In the genomic region with DNA sequence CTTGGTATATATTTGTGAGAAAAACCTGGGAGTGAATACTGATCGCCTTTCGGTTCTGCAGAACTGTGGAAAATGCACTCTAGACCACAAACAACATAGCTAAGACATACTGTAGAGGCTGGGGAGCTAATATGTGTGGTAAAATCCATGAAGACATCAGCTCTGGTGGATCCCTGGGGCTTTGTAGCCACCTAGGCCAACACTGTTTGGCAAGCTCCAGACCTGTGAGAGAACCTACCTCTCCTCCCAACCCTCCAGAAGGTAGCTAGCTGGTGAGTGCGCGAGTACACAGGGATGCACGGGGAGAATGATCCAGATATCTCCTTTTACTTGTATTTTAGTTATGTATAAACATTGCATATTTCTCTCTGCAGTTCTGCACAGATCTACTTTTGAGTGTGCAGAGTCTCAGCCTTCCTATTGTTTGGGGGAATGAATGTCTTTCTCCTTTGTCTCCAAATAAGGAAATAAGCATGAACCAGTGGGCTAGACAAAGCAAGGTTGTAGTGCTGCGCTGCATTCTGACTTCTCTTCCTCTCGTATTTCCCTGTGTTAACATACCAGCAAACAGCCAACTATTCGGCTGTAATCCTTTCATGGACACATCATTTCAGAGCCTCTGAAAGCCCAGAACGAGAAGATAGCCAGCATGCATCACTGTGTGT, we compare ENCODE assay signal across 11 mouse cellular contexts.
DNase-seq lines count a peak whose midpoint lies in the region; ATAC-seq and TF ChIP-seq lines count a peak whose summit lies in the region.
"Had no signal": no experiment of that assay in that cellular context is flagged by ENCODE, and none has a peak within 500 bp of the region (broad histone marks: within the 10 kb centered on the region; RNA-seq: fewer than 3 reads in every experiment).

No protein-coding gene starts in this region.

- no peak for TF ChIP-seq CTCF in lung, postnatal 0 days (IDR thresholded peaks at IDR 0.05)

- no peak overlapping the region for H3K9ac ChIP-seq in lung, postnatal 0 days (replicated peaks; ENCODE audit: low read depth)
- no peak overlapping the region for H3K9ac ChIP-seq in stomach, embryonic 15.5 days
- H3K9ac ChIP-seq: heart, embryonic 15.5 days had no signal

- no peak overlapping the region for H3K4me3 ChIP-seq in lung, postnatal 0 days (ENCODE audit: low read depth, low read length)
- no peak overlapping the region for H3K4me3 ChIP-seq in stomach, embryonic 15.5 days (replicated peaks)
- H3K4me3 ChIP-seq: heart, embryonic 15.5 days had no signal

- no peak for TF ChIP-seq EP300 in lung, postnatal 0 days (IDR thresholded peaks at IDR 0.05)

- H3K9me3 ChIP-seq in lung, postnatal 0 days (ENCODE audit: low read length) = no peaks in the 10 kb centered on the region
- no peaks in the 10 kb centered on the region for H3K9me3 ChIP-seq in stomach, embryonic 15.5 days
- H3K9me3 ChIP-seq: heart, embryonic 15.5 days had no signal

- no peaks in the 10 kb centered on the region for H3K27me3 ChIP-seq in lung, postnatal 0 days (replicated peaks; ENCODE audit: insufficient read depth, low read length)
- no peaks in the 10 kb centered on the region for H3K27me3 ChIP-seq in stomach, embryonic 15.5 days (replicated peaks)
- H3K27me3 ChIP-seq: heart, embryonic 15.5 days had no signal

- H3K27ac ChIP-seq in lung, postnatal 0 days (ENCODE audit: low read length) = no peak overlapping the region
- peak overlapping the region; percentile 74 for H3K27ac ChIP-seq in stomach, embryonic 15.5 days
- H3K27ac ChIP-seq: heart, embryonic 15.5 days had no signal

- WGBS in lung, postnatal 0 days = 64% methylated on average over 9 of the region's 9 CpGs
- WGBS in stomach, embryonic 15.5 days = 61% methylated on average over 9 of the region's 9 CpGs

- ATAC-seq in frontal cortex, adult (ENCODE audit: low TSS enrichment) = peak; percentile 26; the same call in 1 of the 2 replicates
- no peak for ATAC-seq in lung, postnatal 0 days
- ATAC-seq in stomach, embryonic 15.5 days (ENCODE audit: insufficient read depth, low FRiP score, low read depth) = no peak

- peaks cover 4% of the 10 kb centered on the region; the same call in 1 of the 2 replicates for H3K36me3 ChIP-seq in lung, postnatal 0 days (ENCODE audit: insufficient read depth, low read length)
- peaks cover 4% of the 10 kb centered on the region; the same call in 1 of the 2 replicates for H3K36me3 ChIP-seq in stomach, embryonic 15.5 days

- no peaks in the 10 kb centered on the region for H3K4me1 ChIP-seq in lung, postnatal 0 days (ENCODE audit: insufficient read depth, low read depth, low read length)
- peaks cover 8% of the 10 kb centered on the region for H3K4me1 ChIP-seq in stomach, embryonic 15.5 days

- no peak overlapping the region for H3K4me2 ChIP-seq in lung, postnatal 0 days (replicated peaks; ENCODE audit: low read depth, low read length)
- no peak overlapping the region for H3K4me2 ChIP-seq in stomach, embryonic 15.5 days
- H3K4me2 ChIP-seq: heart, embryonic 15.5 days had no signal

- DNase-seq in frontal cortex, postnatal 25 days (ENCODE audit: low spot score in 2 of 2) = no peak
- peak; percentile 31 for DNase-seq in lung, postnatal 0 days (ENCODE audit: low spot score)
- DNase-seq in lung, postnatal 14 days = no peak
- peak; percentile 44 to 46 for DNase-seq in cerebellum, postnatal 10 days
- no peak for DNase-seq in left cerebral cortex, adult 11 months (ENCODE audit: low spot score)
- DNase-seq: gastrocnemius, postnatal 14 days; kidney, postnatal 25 days; right cerebral cortex, postnatal 14 days had no signal

Comparison
In these comparisons a context has a peak if more than half of its experiments do, and no peak if none do; other contexts are left out.
1. DNase-seq: peak in lung, postnatal 0 days (single experiment) and cerebellum, postnatal 10 days (2 of 2); none in frontal cortex, postnatal 25 days (0 of 2), lung, postnatal 14 days (single experiment) and left cerebral cortex, adult 11 months (single experiment).